Mouse (Mus musculus) forebrain, embryonic 11.5 days (tissue): ENCODE measurements around the gene Mapre1. TPM values are rescaled to one million over a fixed set of nuclear protein-coding genes. Genes with fewer than 3 reads are reported as not detected.

Experiments used
- ATAC-seq: fragments of 200-750 bp; cut with Nextera tagmentation; replicated peaks from 2 replicates; pipeline ENCODE4 v1.8.0; 2017; ENCODE audit warnings: moderate TSS enrichment; ENCODE audit not compliant: low FRiP score
- DNase-seq: peaks from one replicate; pipeline ENCODE4 v3.0.0-alpha.2; 2017; ENCODE audit warnings: low spot score
- H3K27ac ChIP-seq: fragments of 300-500 bp; sonication (generic); 2 replicates; pipeline ENCODE4 v1.5.1; 2014; ENCODE audit warnings: low read depth, low read length
- H3K27me3 ChIP-seq: fragments of 300-500 bp; sonication (generic); 2 replicates; pipeline ENCODE4 v1.6.1; 2014; ENCODE audit warnings: mild to moderate bottlenecking, low read length, mixed read lengths; ENCODE audit not compliant: control insufficient read depth, insufficient read depth
- H3K36me3 ChIP-seq: fragments of 300-500 bp; sonication (generic); 2 replicates; pipeline ENCODE4 v1.6.1; 2014; ENCODE audit warnings: mild to moderate bottlenecking, low read length, moderate library complexity, mixed read lengths; ENCODE audit not compliant: control insufficient read depth, insufficient read depth
- H3K4me1 ChIP-seq: fragments of 300-500 bp; sonication (generic); replicated peaks from 2 replicates; pipeline ENCODE4 v1.6.1; 2014; ENCODE audit warnings: low read length, mixed read lengths; ENCODE audit not compliant: control insufficient read depth, insufficient read depth
- H3K4me2 ChIP-seq: fragments of 300-500 bp; sonication (generic); 2 replicates; pipeline ENCODE4 v1.6.1; 2014; ENCODE audit warnings: low read depth, mild to moderate bottlenecking, low read length, moderate library complexity, mixed read lengths; ENCODE audit not compliant: severe bottlenecking
- H3K4me3 ChIP-seq: fragments of 300-500 bp; sonication (generic); 2 replicates; pipeline ENCODE4 v1.5.1; 2014; ENCODE audit warnings: low read depth, low read length
- H3K9ac ChIP-seq: fragments of 300-500 bp; sonication (generic); 2 replicates; pipeline ENCODE4 v1.6.1; 2014; ENCODE audit warnings: low read length
- H3K9me3 ChIP-seq: fragments of 300-500 bp; sonication (generic); 2 replicates; pipeline ENCODE4 v1.6.1; 2016; ENCODE audit warnings: low read length, mixed read lengths; ENCODE audit not compliant: control insufficient read depth
- WGBS: fragments of 180-500 bp; shearing (Covaris S2); extraction: QIAGEN DNeasy Blood & Tissue Kit; methylation state at CpG from one replicate; pipeline ENCODE4 v1.1.7; 2014; 5-methylcytosine and 5-hydroxymethylcytosine counted together
- polyA plus RNA-seq: library from polyadenylated mRNA; unstranded; fragments of >200 nt; fragmentation: Nextera tagmentation; extraction: Ambion mirVana; gene quantifications from 2 replicates; pipeline ENCODE4 v1.2.1, GENCODE M21; 2014

The Mapre1 gene
- polyA plus RNA-seq, 1 experiment from 2014 or later: 357 TPM

DNA sequence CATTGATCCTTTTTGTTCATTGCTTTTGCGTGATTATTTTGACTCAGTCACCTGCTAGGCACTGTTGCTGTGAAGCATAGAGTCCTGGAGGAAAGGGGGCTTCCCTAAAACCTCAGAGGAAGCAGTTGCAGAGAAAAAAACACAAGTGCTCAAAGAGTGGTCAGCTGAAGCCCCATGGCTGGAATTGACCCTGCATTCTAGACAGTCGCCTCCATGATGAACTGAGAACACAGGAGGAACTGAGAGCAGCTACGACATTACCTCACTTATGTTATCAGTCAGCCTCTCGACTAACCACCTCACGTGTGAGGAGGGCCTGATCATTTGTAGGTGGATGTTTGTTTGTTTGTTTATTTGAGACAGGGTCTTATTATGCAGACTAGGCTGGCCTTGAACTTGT, 21.0 kb downstream of the Mapre1 start:
- H3K36me3 ChIP-seq: peaks cover 12% of the 10 kb centered on the region
- H3K4me3 ChIP-seq: no peak overlapping the region
- 93% methylated on average over 5 of the region's 5 CpGs for WGBS

DNA sequence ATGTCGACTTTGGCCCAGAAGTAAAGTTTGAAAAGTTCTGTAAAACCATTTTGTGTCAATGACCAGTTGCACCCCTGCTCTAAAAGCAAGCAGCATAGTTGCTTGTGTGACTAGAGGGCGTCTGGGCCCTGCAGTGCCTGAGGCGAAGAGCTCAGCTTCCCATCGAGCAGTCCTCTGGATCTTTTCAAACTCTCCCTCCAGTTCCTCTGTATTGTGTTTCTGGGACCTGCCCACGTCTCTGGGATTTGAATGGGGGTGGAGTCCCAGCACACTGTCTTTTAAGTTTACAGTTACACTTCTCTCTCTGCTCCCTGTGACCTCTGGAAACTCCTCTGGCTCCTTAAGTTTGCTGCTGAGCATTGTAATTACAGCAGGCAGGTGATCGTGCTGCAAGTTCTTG, 26.4 kb downstream of the Mapre1 start:
- Histone ChIP-seq H3K4me3 (no peak overlapping the region), H3K27ac (no peak overlapping the region), H3K9ac (no peak overlapping the region), H3K4me2 (no peak overlapping the region), H3K9me3 (no peaks in the 10 kb centered on the region), H3K36me3 (peaks cover 4% of the 10 kb centered on the region), H3K4me1 (no peaks in the 10 kb centered on the region), H3K27me3 (no peaks in the 10 kb centered on the region)
- ATAC-seq (no peak), DNase-seq (no peak)
- WGBS: 46% methylated on average over 6 of the region's 6 CpGs

More for the DNA sequence above, 21.0 kb downstream of the Mapre1 start:
- ATAC-seq: no peak
- Histone ChIP-seq H3K9ac (no peak overlapping the region), H3K4me2 (no peak overlapping the region), H3K27me3 (no peaks in the 10 kb centered on the region), H3K9me3 (no peaks in the 10 kb centered on the region), H3K4me1 (no peaks in the 10 kb centered on the region), H3K27ac (no peak overlapping the region)
- no peak for DNase-seq

DNA sequence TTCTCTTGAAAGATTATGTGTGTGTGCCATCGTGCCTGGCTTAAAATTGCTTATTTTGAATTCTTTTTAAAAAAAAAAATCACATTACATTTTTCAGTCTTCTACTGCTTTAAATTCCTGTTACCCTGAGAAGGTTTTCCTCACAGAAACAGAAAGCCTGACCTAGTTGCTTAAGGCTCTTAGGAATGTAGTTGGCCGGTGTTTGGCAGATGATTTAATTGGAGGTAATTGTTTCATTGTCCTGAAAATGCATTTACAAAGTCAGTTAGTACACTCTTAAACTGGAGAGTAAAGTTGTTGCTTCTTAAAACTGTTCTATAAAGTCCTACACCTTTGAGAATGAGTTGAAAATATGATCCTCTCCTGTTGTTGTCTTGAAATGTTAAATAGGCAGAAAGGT, 27.8 kb downstream of the Mapre1 start:
- Histone ChIP-seq H3K9me3 (no peaks in the 10 kb centered on the region), H3K4me3 (no peak overlapping the region), H3K9ac (no peak overlapping the region), H3K36me3 (peaks cover 4% of the 10 kb centered on the region), H3K4me2 (no peak overlapping the region), H3K4me1 (no peaks in the 10 kb centered on the region), H3K27ac (no peak overlapping the region), H3K27me3 (no peaks in the 10 kb centered on the region)
- WGBS: 86% methylated on average over 2 of the region's 2 CpGs
- DNase-seq: no peak
- no peak for ATAC-seq

DNA sequence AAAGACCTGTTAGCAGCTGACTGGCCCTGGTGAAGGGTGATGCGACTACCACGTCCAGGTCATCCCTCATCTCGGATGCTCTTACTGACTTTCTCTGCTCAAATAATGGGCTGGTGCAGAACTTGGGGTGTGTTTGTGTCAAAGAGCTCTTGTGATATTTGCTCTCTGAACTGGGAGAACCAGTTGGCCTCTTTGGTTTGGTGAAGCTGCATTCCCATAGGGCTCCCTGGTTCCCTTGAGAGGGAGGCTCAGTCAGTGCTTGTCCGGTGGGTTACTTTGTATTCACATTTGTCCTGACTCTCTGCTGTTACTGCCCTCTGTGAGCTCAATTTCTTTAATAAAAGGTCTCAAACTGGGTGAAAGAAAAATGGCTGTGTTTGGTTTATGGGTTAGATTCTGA, 31.9 kb downstream of the Mapre1 start:
- no peak overlapping the region for H3K9ac ChIP-seq
- no peaks in the 10 kb centered on the region for H3K9me3 ChIP-seq
- H3K4me3 ChIP-seq: no peak overlapping the region
- H3K27ac ChIP-seq: no peak overlapping the region
- no peaks in the 10 kb centered on the region for H3K4me1 ChIP-seq
- DNase-seq: no peak
- H3K27me3 ChIP-seq: no peaks in the 10 kb centered on the region
- no peak overlapping the region for H3K4me2 ChIP-seq
- no peaks in the 10 kb centered on the region; the same call in 1 of the 2 replicates for H3K36me3 ChIP-seq
- 95% methylated on average over 4 of the region's 4 CpGs for WGBS
- ATAC-seq: no peak

DNA sequence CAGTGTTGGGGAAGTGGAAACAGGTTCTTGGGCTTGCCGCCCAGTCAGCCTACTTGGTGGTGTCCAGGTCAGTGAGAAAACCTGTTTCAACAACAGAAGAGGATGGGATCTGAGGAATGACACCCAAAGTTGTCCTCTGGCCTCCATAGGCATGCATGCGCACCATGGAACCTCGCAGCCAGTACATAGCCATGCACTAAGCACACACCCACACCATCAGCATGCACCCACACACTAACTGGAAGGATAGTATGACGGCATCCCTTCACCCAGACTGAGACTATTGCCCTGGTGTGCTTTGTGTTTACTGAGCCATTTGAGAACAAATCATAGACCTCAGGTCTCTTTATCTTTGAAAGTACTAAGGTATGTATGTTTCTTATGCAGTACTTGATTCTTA, 34.4 kb downstream of the Mapre1 start:
- 93% methylated on average over 4 of the region's 4 CpGs for WGBS
- no peak for DNase-seq
- H3K4me2 ChIP-seq: no peak overlapping the region
- no peak for ATAC-seq
- H3K9me3 ChIP-seq: no peaks in the 10 kb centered on the region
- no peak overlapping the region for H3K4me3 ChIP-seq
- no peak overlapping the region for H3K9ac ChIP-seq
- no peaks in the 10 kb centered on the region for H3K27me3 ChIP-seq
- no peak overlapping the region for H3K27ac ChIP-seq
- H3K36me3 ChIP-seq: no peaks in the 10 kb centered on the region
- no peaks in the 10 kb centered on the region for H3K4me1 ChIP-seq

DNA sequence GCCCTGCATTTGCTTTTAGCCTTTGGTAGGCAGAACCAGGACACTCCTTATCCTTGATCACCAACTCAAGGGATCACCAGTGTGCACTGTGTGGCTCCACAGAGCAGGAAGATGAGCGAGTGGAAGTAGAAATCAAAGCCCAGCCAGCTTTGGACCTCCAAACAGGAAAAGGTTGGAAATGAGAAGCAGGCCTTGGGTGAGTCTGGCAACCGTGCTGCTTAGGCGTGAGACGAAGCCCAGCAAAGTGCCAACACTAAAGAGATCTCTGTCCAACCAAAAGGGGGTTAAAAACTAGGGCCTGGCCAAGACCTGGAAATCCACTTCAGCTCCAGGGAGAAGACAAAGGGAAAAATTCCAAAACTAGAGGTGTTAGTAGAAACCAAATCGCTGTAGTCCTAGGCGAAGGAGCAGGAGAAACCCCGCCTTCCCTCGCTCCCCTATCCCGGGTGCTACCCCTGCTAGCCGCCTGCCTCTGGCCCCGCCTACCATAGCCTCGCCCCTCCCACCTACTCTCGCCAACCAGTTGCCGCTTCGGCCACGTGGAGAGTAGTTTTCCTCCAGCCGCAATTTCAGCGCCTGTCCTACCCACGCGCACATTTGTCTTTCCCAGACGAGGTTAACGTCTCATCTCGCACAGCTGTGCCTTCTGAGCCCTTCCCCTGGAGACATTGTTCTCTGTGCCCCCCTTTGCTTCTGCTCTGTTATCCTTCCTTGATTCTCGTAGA, 37.7 kb downstream of the Mapre1 start:
- WGBS: 19% methylated on average over 22 of the region's 24 CpGs
- peak overlapping the region; percentile 60 for H3K4me2 ChIP-seq
- no peaks in the 10 kb centered on the region for H3K27me3 ChIP-seq
- H3K9me3 ChIP-seq: no peaks in the 10 kb centered on the region
- H3K4me3 ChIP-seq: peak overlapping the region; percentile 20
- DNase-seq (peak; percentile 85), ATAC-seq (peak; percentile 90)
- no peaks in the 10 kb centered on the region for H3K4me1 ChIP-seq
- H3K27ac ChIP-seq: no peak overlapping the region
- H3K9ac ChIP-seq: peak overlapping the region; percentile 23; the same call in 1 of the 2 replicates
- H3K36me3 ChIP-seq: no peaks in the 10 kb centered on the region

- ATAC-seq (peak; percentile 33; the same call in 1 of the 2 replicates), DNase-seq (no peak)
- H3K4me1 ChIP-seq: no peaks in the 10 kb centered on the region
- peak within 1 kb of the TSS; percentile 60 for H3K4me2 ChIP-seq
- H3K9ac ChIP-seq: peak within 1 kb of the TSS; percentile 23; the same call in 1 of the 2 replicates
- 60% methylated on average over 12 of the region's 12 CpGs for WGBS
- H3K27ac ChIP-seq: no peak within 1 kb of the TSS
- peak within 1 kb of the TSS; percentile 20 for H3K4me3 ChIP-seq
- no peaks in the 10 kb centered on the region for H3K9me3 ChIP-seq
- H3K27me3 ChIP-seq: no peaks in the 10 kb centered on the region
- H3K36me3 ChIP-seq: no peaks in the 10 kb centered on the region
Measured at GRCm38 (mm10) chr2:153779394-153779981, 38.4 kb downstream of the Mapre1 start, which contains the start of gene Efcab8. Efcab8 (plus strand) TSS chr2:153779931.

- Histone ChIP-seq H3K4me2 (no peak overlapping the region), H3K27ac (no peak overlapping the region), H3K4me1 (no peaks in the 10 kb centered on the region), H3K36me3 (no peaks in the 10 kb centered on the region), H3K9ac (no peak overlapping the region), H3K4me3 (no peak overlapping the region), H3K27me3 (no peaks in the 10 kb centered on the region), H3K9me3 (no peaks in the 10 kb centered on the region)
- DNase-seq: no peak
- WGBS: 92% methylated on average over 4 of the region's 4 CpGs
- ATAC-seq: no peak
Measured at GRCm38 (mm10) chr2:153781181-153781580, 40.1 kb downstream of the Mapre1 start.

DNA sequence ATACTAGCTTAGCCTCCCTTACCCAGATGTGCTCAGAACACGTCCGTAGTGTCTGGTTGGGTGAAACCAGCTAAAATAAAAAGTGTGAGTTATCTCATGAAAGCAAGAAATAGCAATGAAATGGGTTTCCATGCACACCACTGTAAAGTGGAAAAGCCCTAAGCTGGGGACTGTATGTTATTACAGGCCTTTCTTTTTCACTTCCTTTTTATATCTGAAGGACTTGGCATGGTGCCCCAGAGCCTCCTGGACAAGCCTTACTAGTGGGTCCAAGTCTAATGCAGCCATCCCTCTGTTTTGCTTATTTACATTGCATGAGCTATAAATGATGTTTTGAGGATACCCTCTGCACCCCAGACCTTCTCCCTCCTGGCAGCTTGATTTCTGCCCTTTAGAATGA, 43.6 kb downstream of the Mapre1 start:
- H3K9me3 ChIP-seq: no peaks in the 10 kb centered on the region
- no peaks in the 10 kb centered on the region for H3K4me1 ChIP-seq
- H3K4me3 ChIP-seq: no peak overlapping the region
- H3K9ac ChIP-seq: no peak overlapping the region
- WGBS: 98% methylated on average over 2 of the region's 2 CpGs
- no peak overlapping the region for H3K4me2 ChIP-seq
- H3K27ac ChIP-seq: no peak overlapping the region
- no peaks in the 10 kb centered on the region for H3K27me3 ChIP-seq
- DNase-seq (no peak), ATAC-seq (no peak)
- no peaks in the 10 kb centered on the region for H3K36me3 ChIP-seq
